Mouse (Mus musculus): ENCODE measurements at regions not wholly inside any gene's neighbourhood (a gene's known extent, or its start where the extent isn't known, plus 50 kb on each side); places are given as distances from the start of the nearest gene placed in this dataset.
A peak's percentile ranks its signal among the peaks of the same experiment; 100 is the strongest.
"Not testable (repeated sequence)": the region's sequence is repeated elsewhere in the genome, so short reads cannot be mapped to it uniquely, and the experiment has no call there.

DNA sequence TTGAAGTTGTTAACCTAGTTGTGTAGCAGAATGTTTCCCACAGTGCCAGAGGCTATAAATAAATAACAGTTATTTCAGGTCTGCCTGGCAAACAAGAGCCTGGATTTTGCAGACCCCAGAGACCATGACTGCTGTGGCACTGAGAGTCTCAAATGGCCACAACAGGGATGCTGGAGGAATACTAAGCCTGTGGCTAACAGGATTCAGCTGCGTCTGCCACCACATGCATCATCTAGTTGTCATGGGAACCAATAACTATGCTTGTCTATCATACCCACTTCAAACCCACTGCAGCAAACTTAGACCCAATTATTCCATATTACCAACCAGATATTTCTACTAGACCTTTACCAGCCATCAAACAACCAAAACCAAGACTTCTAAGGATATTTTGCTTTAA, 385.4 kb downstream of the Mat2b start:
- DNase-seq (ENCODE audit: low spot score in 2 of 2) = peak in 1 of 2 experiments; percentile 4

- no peak for DNase-seq (ENCODE audit: low spot score in 2 of 2)
Measured at GRCm38 (mm10) chr11:40302568-40302967, 392.4 kb downstream of the Mat2b start.

DNA sequence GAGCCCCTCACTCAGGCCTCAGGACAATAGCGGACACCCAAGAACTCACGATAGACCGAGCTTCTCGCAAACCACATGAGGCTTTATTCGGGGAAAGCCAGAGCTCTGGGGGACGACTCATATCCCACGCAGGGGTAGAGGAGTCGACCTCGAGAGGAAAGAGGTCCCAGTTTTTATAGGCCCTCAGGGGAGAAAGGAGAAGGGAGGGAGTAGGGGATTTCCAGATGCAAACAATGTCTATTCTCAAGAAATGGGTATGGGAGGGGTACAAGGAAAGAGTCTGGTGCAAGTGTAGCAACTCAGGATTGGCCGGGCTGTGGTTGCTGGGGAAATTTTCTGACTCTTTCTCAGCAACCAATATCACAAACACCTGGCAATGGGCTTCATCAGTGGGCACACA, 395.0 kb downstream of the Mat2b start:
- not testable (repeated sequence) for DNase-seq (ENCODE audit: low spot score in 2 of 2)

DNA sequence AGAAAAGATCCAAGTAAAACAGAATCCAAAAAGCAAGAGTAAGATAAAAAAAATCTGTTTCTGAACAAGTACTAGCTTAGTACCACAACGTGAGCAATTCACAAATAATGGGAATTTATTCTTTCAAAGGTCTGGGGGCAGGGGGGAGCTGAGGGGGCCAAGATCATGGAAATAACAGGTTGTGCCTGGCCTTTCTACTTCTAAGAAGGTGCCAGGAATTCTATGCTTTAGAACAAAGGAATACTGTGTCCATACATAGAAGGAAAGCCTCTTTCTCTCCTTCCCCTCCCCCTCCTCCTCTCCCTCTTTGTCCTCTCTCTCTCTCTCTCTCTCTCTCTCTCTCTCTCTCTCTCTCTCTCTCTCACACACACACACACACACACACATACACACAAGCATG, 408.1 kb downstream of the Mat2b start:
- DNase-seq (ENCODE audit: low spot score in 2 of 2) = no peak

DNA sequence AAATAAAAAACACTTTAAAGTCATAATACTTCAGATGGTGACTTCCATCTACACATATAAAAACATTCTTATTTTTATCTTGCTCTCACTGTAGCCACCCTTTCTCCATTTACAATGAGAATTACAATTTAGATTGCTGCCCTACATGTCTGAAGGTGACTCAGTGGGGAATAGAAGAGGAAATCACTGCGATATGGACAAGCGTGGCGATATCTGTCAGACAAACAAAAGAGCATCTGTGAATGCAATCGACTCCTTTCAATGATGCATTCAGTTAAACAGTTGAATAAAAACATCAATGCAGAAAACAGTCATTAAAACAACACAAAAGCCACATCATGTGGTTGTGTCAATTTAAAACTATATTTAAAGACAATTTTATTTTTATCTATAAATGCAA, 408.6 kb downstream of the Mat2b start:
- DNase-seq (ENCODE audit: low spot score in 2 of 2) = no peak

GRCm38 (mm10) chr11:40276737-40277136, 418.3 kb downstream of the Mat2b start:
- DNase-seq (ENCODE audit: low spot score in 2 of 2) = no peak

GRCm38 (mm10) chr11:40253123-40253522, 441.9 kb downstream of the Mat2b start:
- no peak for DNase-seq (ENCODE audit: low spot score in 2 of 2)

DNA sequence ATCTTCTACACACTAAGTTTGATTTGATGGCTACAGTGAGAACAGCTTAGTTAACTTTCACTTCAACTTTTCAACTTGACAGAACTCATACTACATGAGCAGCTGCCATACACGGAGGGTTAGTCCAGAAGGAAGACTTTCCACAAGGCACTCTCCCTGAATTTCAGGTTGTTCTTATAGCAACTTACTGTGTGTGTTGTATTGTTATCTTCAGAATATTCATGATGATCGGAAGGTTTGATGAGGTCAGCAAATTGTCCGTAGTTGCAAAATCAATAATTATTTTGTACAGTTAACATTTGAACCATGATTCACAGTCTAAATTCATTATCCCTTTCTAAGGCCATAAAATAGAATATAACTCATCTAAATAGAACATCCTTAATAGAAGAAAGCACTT, 442.6 kb downstream of the Mat2b start:
- no peak for DNase-seq (ENCODE audit: low spot score in 2 of 2)

DNA sequence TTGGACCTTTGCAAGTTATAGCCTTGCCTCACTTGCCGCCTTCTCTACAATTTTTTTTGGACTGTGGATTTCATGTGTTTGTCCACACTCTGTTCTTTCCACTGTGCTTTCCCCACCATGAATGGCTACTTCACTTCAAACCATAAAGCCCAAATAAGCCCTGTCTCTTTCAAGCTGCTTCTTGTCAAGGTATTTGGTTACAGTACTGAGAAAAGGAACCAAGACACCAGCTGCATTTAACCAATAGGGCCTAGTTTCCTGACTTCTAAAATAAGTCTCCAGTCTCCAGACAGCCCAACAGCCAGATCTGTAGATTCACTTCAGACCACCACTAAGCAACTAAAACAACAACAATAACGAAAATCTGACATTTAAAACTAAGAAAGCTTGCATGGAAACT, 443.9 kb downstream of the Mat2b start:
- DNase-seq (ENCODE audit: low spot score in 2 of 2) = no peak

GRCm38 (mm10) chr11:40216391-40216790, 478.6 kb downstream of the Mat2b start:
- no peak for DNase-seq (ENCODE audit: low spot score in 2 of 2)

Data from layer of hippocampus, adult 18-20 months (tissue).